Mouse (Mus musculus) neural tube, embryonic 11.5 days (tissue): Measurements from ENCODE around the gene Nsf. TPM values are rescaled to one million over a fixed set of nuclear protein-coding genes. Genes with fewer than 3 reads are reported as not detected.

Source experiments
- ATAC-seq: fragments of 200-750 bp; cut with Nextera tagmentation; 2 replicates; pipeline ENCODE4 v1.8.0; 2017; ENCODE audit warnings: moderate number of reproducible peaks, mild to moderate bottlenecking, moderate TSS enrichment, moderate library complexity; ENCODE audit not compliant: insufficient read depth, low FRiP score, low TSS enrichment
- DNase-seq: peaks from one replicate; pipeline ENCODE4 v3.0.0-alpha.2; 2015; ENCODE audit warnings: low spot score
- H3K27ac ChIP-seq: fragments of 300-500 bp; sonication (generic); 2 replicates; pipeline ENCODE4 v1.5.1; 2014; ENCODE audit warnings: low read depth, mild to moderate bottlenecking, low read length
- H3K27me3 ChIP-seq: fragments of 300-500 bp; sonication (generic); 2 replicates; pipeline ENCODE4 v1.6.1; 2014; ENCODE audit warnings: mild to moderate bottlenecking, low read length, mixed read lengths; ENCODE audit not compliant: control insufficient read depth, insufficient read depth
- H3K36me3 ChIP-seq: fragments of 300-500 bp; sonication (generic); 2 replicates; pipeline ENCODE4 v1.6.1; 2014; ENCODE audit warnings: mild to moderate bottlenecking, low read length, moderate library complexity, mixed read lengths; ENCODE audit not compliant: control insufficient read depth, insufficient read depth
- H3K4me1 ChIP-seq: fragments of 300-500 bp; sonication (generic); 2 replicates; pipeline ENCODE4 v1.6.1; 2014; ENCODE audit warnings: low read length, mixed read lengths; ENCODE audit not compliant: control insufficient read depth, insufficient read depth
- H3K4me2 ChIP-seq: fragments of 300-500 bp; sonication (generic); 2 replicates; pipeline ENCODE4 v1.6.1; 2014; ENCODE audit warnings: low read depth, mild to moderate bottlenecking, moderate library complexity
- H3K4me3 ChIP-seq: fragments of 300-500 bp; sonication (generic); 2 replicates; pipeline ENCODE4 v1.5.1; 2014; ENCODE audit warnings: low read depth, low read length
- H3K9ac ChIP-seq: fragments of 300-500 bp; sonication (generic); 2 replicates; pipeline ENCODE4 v1.6.1; 2014; ENCODE audit warnings: mild to moderate bottlenecking, low read length
- H3K9me3 ChIP-seq: fragments of 300-500 bp; sonication (generic); 2 replicates; pipeline ENCODE4 v1.6.1; 2016; ENCODE audit warnings: low read length; ENCODE audit not compliant: control insufficient read depth
- WGBS: fragments of 180-500 bp; shearing (Covaris S2); extraction: QIAGEN DNeasy Blood & Tissue Kit; methylation state at CpG from one replicate; pipeline ENCODE4 v1.1.7; 2014; 5-methylcytosine and 5-hydroxymethylcytosine counted together
- polyA plus RNA-seq: library from polyadenylated mRNA; unstranded; fragments of >200 nt; fragmentation: Nextera tagmentation; extraction: Ambion mirVana; gene quantifications from 2 replicates; pipeline ENCODE4 v1.2.1, GENCODE M21; 2014

Nsf gene
- polyA plus RNA-seq, 1 experiment from 2014 or later: 65.4 TPM

- no peak overlapping the region for H3K27ac ChIP-seq
- H3K4me1 ChIP-seq: no peaks in the 10 kb centered on the region
- ATAC-seq (no peak), DNase-seq (no peak)
- H3K27me3 ChIP-seq: no peaks in the 10 kb centered on the region
- H3K4me3 ChIP-seq: no peak overlapping the region
- no peak overlapping the region for H3K4me2 ChIP-seq
- H3K9me3 ChIP-seq: no peaks in the 10 kb centered on the region
- H3K36me3 ChIP-seq: peaks cover 2% of the 10 kb centered on the region
- WGBS: 94% methylated on average over 9 of the region's 9 CpGs
- H3K9ac ChIP-seq: no peak overlapping the region
Observed at GRCm38 (mm10) chr11:103830476-103830875, 123.4 kb downstream of the Nsf start.

GRCm38 (mm10) chr11:103829956-103830355 is 123.9 kb downstream of the Nsf start:
- ATAC-seq (no peak), DNase-seq (no peak)
- Histone ChIP-seq H3K27ac (no peak overlapping the region), H3K36me3 (peaks cover 2% of the 10 kb centered on the region), H3K4me3 (no peak overlapping the region), H3K27me3 (no peaks in the 10 kb centered on the region), H3K4me2 (no peak overlapping the region), H3K4me1 (no peaks in the 10 kb centered on the region), H3K9me3 (no peaks in the 10 kb centered on the region), H3K9ac (no peak overlapping the region)
- 80% methylated on average over 4 of the region's 4 CpGs for WGBS

DNA sequence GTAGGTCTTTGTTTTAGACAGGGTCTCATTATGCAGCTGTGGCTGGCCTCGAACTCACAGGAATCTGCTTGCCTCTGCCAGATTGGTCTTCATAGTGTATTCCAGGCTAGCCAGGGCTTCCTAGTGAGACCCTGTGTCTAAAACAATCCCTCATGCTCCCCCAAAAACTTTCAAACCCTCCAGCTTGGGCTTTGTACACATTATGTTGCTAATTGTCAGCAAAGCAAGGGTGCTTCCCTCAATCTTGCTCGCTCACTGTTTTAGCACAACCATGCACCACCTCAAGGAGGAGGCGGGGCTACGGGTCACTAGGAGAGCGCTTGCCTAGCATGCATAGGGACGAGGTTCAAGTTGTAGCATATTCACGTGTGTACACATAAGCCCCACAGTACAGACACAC is 125.0 kb downstream of the Nsf start:
- DNase-seq (no peak), ATAC-seq (no peak)
- no peak overlapping the region for H3K9ac ChIP-seq
- no peak overlapping the region for H3K4me3 ChIP-seq
- H3K4me2 ChIP-seq: no peak overlapping the region
- H3K36me3 ChIP-seq: peaks cover 2% of the 10 kb centered on the region
- no peaks in the 10 kb centered on the region for H3K9me3 ChIP-seq
- H3K27me3 ChIP-seq: no peaks in the 10 kb centered on the region
- H3K4me1 ChIP-seq: no peaks in the 10 kb centered on the region
- 88% methylated on average over 7 of the region's 7 CpGs for WGBS
- no peak overlapping the region for H3K27ac ChIP-seq

- Histone ChIP-seq H3K27me3 (no peaks in the 10 kb centered on the region), H3K36me3 (peaks cover 4% of the 10 kb centered on the region), H3K4me3 (no peak overlapping the region), H3K4me1 (no peaks in the 10 kb centered on the region), H3K27ac (no peak overlapping the region), H3K4me2 (no peak overlapping the region), H3K9me3 (no peaks in the 10 kb centered on the region), H3K9ac (no peak overlapping the region)
- DNase-seq: no peak
- WGBS: 93% methylated on average over 6 of the region's 6 CpGs
- ATAC-seq: no peak
Observed at GRCm38 (mm10) chr11:103827201-103827600, 126.7 kb downstream of the Nsf start.

DNA sequence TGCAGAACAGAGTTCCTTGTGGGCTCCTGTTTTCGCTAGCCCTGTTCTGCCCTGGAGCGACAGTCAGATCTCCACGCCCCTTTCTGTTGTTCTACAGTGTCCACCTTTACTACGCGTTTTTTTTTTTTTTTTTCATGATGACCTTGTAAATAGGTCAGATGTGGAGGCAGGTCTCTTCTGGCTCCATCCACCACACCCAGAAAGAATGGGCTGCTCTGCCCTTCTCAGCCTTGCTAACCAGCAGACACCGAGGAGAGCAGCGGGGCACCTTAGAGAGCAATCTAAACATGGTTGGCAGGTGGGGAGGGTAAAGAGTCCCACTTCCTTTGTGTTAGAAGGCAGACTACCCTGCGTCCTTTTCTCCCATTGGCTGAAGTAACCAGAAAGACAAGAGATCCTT is 137.1 kb downstream of the Nsf start:
- Histone ChIP-seq H3K36me3 (peaks cover 2% of the 10 kb centered on the region; the same call in 1 of the 2 replicates), H3K4me3 (no peak overlapping the region), H3K27me3 (peaks cover 8% of the 10 kb centered on the region), H3K9ac (no peak overlapping the region), H3K9me3 (no peaks in the 10 kb centered on the region), H3K27ac (no peak overlapping the region), H3K4me2 (no peak overlapping the region), H3K4me1 (0 out of 2 replicates have a peak, but pooled peaks cover 5% of the 10 kb centered on the region)
- DNase-seq (no peak), ATAC-seq (no peak)
- WGBS: 86% methylated on average over 8 of the region's 8 CpGs

GRCm38 (mm10) chr11:103815986-103816385 is 137.9 kb downstream of the Nsf start:
- 45% methylated on average over 13 of the region's 13 CpGs for WGBS
- no peak for DNase-seq
- Histone ChIP-seq H3K4me1 (peaks cover 7% of the 10 kb centered on the region; the same call in 1 of the 2 replicates), H3K4me2 (no peak overlapping the region), H3K9ac (no peak overlapping the region), H3K9me3 (no peaks in the 10 kb centered on the region), H3K27ac (no peak overlapping the region), H3K4me3 (no peak overlapping the region), H3K27me3 (peaks cover 16% of the 10 kb centered on the region), H3K36me3 (peaks cover 2% of the 10 kb centered on the region; the same call in 1 of the 2 replicates)
- no peak for ATAC-seq

GRCm38 (mm10) chr11:103814808-103815207 is 139.0 kb downstream of the Nsf start:
- no peak overlapping the region for H3K4me2 ChIP-seq
- DNase-seq: no peak
- no peak overlapping the region for H3K27ac ChIP-seq
- 58% methylated on average over 3 of the region's 3 CpGs for WGBS
- peaks cover 2% of the 10 kb centered on the region; the same call in 1 of the 2 replicates for H3K36me3 ChIP-seq
- H3K4me3 ChIP-seq: no peak overlapping the region
- no peak for ATAC-seq
- no peaks in the 10 kb centered on the region for H3K9me3 ChIP-seq
- H3K4me1 ChIP-seq: peaks cover 15% of the 10 kb centered on the region
- peaks cover 21% of the 10 kb centered on the region for H3K27me3 ChIP-seq
- H3K9ac ChIP-seq: no peak overlapping the region

GRCm38 (mm10) chr11:103811246-103811645 is 142.6 kb downstream of the Nsf start:
- Histone ChIP-seq H3K36me3 (0 out of 2 replicates have a peak, but pooled peaks cover 2% of the 10 kb centered on the region), H3K4me3 (no peak overlapping the region), H3K27me3 (peaks cover 35% of the 10 kb centered on the region), H3K4me1 (peaks cover 31% of the 10 kb centered on the region), H3K9ac (no peak overlapping the region), H3K9me3 (no peaks in the 10 kb centered on the region), H3K27ac (no peak overlapping the region), H3K4me2 (no peak overlapping the region)
- 39% methylated on average over 25 of the region's 25 CpGs for WGBS
- DNase-seq: no peak
- ATAC-seq: no peak

DNA sequence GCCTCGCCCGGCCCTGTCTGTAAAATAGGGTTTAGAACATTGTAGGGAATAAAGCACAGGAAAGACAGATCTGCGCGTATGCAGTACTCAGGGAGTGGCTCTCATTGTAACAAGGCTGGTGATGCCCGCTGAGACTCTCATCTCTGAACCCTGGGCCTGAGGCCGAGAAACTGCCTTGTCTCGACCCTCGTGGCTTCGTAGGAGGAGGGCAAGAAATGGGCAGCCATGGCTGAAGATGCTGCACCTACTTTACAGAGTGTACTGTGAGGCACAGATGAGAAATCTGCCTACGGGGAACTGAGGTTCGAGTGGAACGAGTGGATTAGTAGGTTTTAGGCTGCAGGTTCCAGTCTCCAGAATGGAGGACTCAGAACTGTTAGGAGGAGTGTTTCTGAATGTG is 143.2 kb downstream of the Nsf start:
- no peak for DNase-seq

More for the DNA sequence above, 143.2 kb downstream of the Nsf start:
- peak overlapping the region; percentile 54 for H3K4me3 ChIP-seq
- 9% methylated on average over 12 of the region's 12 CpGs for WGBS
- H3K9me3 ChIP-seq: no peaks in the 10 kb centered on the region
- peak; percentile 8; the same call in 1 of the 2 replicates for ATAC-seq
- peaks cover 31% of the 10 kb centered on the region for H3K4me1 ChIP-seq
- H3K4me2 ChIP-seq: peak overlapping the region; percentile 87
- H3K9ac ChIP-seq: peak overlapping the region; percentile 80; the same call in 1 of the 2 replicates
- peak overlapping the region; percentile 79 for H3K27ac ChIP-seq
- H3K36me3 ChIP-seq: 0 out of 2 replicates have a peak, but pooled peaks cover 2% of the 10 kb centered on the region
- peaks cover 35% of the 10 kb centered on the region for H3K27me3 ChIP-seq
